Mouse (Mus musculus) urinary bladder, postnatal 10 days (tissue): ENCODE measurements around the gene Etfdh.
"Not testable (repeated sequence)": the region's sequence is repeated elsewhere in the genome, so short reads cannot be mapped to it uniquely, and the experiment has no call there.

ENCODE experiments used
- DNase-seq: peaks from one replicate; pipeline ENCODE4 v3.0.0; 2022; ENCODE audit warnings: low spot score

The Etfdh gene

GRCm38 (mm10) chr3:79576865-79577264 is 52.4 kb downstream of the Etfdh start:
- no peak for DNase-seq

GRCm38 (mm10) chr3:79576468-79576816 is 52.9 kb downstream of the Etfdh start:
- DNase-seq, result no peak

- DNase-seq, result no peak
These were observed 53.5 kb downstream of the Etfdh start for GRCm38 (mm10) chr3:79575576-79576467.

GRCm38 (mm10) chr3:79574336-79574735 is 55.0 kb downstream of the Etfdh start:
- no peak for DNase-seq

- DNase-seq, result not testable (repeated sequence)
These were observed 55.9 kb downstream of the Etfdh start for GRCm38 (mm10) chr3:79573376-79573775.

GRCm38 (mm10) chr3:79572399-79572798 is 56.9 kb downstream of the Etfdh start:
- DNase-seq, result no peak

GRCm38 (mm10) chr3:79569351-79569681 is 60.0 kb downstream of the Etfdh start:
- DNase-seq, result no peak

GRCm38 (mm10) chr3:79568629-79569350 is 60.5 kb downstream of the Etfdh start:
- no peak for DNase-seq

GRCm38 (mm10) chr3:79567703-79568362 is 61.5 kb downstream of the Etfdh start, which contains the start of gene Fnip2:
Fnip2 (minus strand) TSS chr3:79567796.
- peak; percentile 69 for DNase-seq

- no peak for DNase-seq
These were observed 62.3 kb downstream of the Etfdh start for GRCm38 (mm10) chr3:79566716-79567691.

GRCm38 (mm10) chr3:79564875-79565606 is 64.3 kb downstream of the Etfdh start:
- DNase-seq, result no peak

GRCm38 (mm10) chr3:79563511-79563910 is 65.8 kb downstream of the Etfdh start:
- DNase-seq, result no peak

GRCm38 (mm10) chr3:79561784-79562715 is 67.2 kb downstream of the Etfdh start:
- no peak for DNase-seq

GRCm38 (mm10) chr3:79560555-79560954 is 68.7 kb downstream of the Etfdh start:
- DNase-seq, result no peak

GRCm38 (mm10) chr3:79559773-79560045 is 69.6 kb downstream of the Etfdh start:
- DNase-seq, result no peak

- no peak for DNase-seq
These were observed 70.1 kb downstream of the Etfdh start for GRCm38 (mm10) chr3:79559021-79559772.

GRCm38 (mm10) chr3:79555061-79555460 is 74.2 kb downstream of the Etfdh start:
- DNase-seq, result no peak
